Mouse (Mus musculus) mature B cell (primary cell): ENCODE results near the gene Sufu.

Experiments used
- in situ Hi-C: fragments of 300-500 bp; cut with MboI; formaldehyde crosslinking; loops from 2 replicates; pipeline ENCODE4 v1.14.3; 2019

The Sufu gene

DNA sequence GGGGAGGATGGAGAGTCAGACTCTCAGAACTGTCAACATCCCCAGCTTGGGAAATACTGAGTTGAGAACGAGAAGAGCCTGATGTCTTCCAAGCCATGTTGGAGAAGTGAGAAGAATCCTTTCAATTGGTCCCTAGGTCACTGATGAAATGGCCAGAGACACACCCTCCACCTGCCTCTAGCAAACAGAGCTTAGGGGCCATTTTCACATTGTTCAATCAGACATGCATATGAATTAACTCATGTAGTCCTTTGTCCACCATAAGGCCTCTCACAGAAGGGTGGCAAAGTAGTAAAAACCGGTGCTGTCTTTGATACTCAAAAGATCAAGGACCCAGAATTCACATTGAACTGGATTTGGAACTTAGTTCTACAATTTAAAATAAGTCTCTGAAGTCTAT lies 100.5 kb downstream of the Sufu start:
- in situ Hi-C loops, result no loop called here

- in situ Hi-C loops, result no loop called here
Observed at GRCm38 (mm10) chr19:46499539-46499835, 102.8 kb downstream of the Sufu start.

GRCm38 (mm10) chr19:46499836-46500580 lies 103.3 kb downstream of the Sufu start:
- in situ Hi-C loops, result no loop called here

- in situ Hi-C loops, result no loop called here
Observed at GRCm38 (mm10) chr19:46500581-46501341, 104.1 kb downstream of the Sufu start.

- in situ Hi-C loops, result no loop called here
Observed at GRCm38 (mm10) chr19:46501401-46502068, 104.8 kb downstream of the Sufu start, which contains the start of gene Trim8. TSS of gene Trim8 (plus strand) at chr19:46501702.

DNA sequence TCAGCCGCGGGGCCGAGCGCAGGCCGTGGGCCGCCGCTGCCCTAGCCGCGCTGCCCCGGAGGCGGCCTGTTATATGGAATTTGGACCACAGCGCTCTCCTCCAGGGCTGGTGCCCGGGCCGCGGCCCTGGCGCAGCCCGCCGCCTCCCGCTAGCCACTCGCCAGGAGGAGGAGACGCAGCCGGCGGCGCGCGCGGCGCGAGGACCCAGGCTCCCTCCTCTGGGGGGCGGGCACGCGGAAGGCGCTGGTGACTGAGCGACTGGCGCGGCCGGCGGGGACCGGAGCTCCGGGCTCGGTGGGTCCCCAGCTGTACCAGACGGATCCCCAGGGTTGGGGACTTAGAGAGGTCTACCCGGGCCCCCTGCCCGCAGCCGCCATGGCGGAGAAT lies 105.4 kb downstream of the Sufu start:
- in situ Hi-C loops, result no loop called here

DNA sequence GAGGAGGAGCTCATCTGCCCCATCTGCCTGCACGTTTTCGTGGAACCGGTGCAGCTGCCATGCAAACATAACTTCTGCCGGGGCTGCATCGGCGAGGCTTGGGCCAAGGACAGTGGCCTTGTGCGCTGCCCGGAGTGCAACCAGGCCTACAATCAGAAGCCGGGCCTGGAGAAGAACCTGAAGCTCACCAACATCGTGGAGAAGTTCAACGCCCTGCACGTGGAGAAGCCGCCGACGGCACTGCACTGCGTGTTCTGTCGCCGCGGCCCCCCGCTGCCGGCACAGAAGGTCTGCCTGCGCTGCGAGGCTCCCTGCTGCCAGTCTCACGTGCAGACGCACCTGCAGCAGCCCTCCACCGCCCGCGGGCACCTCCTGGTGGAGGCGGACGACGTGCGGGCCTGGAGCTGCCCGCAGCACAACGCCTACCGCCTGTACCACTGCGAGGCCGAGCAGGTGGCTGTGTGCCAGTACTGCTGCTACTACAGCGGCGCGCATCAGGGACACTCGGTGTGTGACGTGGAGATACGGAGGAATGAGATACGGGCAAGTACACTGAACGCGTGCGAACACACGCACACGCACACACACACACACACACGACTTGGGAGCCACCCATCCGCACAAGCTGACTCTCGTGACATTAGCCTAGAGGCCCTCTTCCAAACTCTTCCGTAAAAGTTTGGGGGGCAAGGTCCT lies 105.9 kb downstream of the Sufu start:
- in situ Hi-C loops, result no loop called here

- in situ Hi-C loops, result no loop called here
Observed at GRCm38 (mm10) chr19:46503351-46504084, 106.8 kb downstream of the Sufu start.

DNA sequence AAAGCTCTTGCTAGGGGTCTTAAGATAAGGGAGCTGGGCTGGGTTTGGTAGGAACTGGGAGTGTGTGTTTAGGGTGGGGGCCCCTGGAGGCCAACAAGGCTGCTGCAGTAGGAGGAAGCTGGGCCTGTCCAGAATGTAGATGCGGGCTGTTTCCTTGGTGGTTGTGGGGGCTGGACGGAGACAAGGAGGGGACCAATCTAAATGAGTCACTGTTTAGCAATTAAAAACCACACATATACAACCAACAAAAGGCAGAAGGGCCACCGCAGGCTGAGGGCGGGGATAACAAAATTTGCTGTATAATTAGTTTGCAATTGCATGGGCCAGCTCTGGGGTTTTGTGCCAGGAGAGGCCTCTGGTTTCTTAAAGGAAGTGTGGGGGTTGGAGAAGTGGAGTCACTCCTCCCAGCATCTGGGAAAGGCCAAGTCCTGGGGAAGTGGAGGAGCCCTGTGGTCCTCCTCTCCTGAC lies 107.4 kb downstream of the Sufu start:
- in situ Hi-C loops, result no loop called here

GRCm38 (mm10) chr19:46504822-46505417 lies 108.2 kb downstream of the Sufu start:
- in situ Hi-C loops, result no loop called here

GRCm38 (mm10) chr19:46505646-46506371 lies 109.1 kb downstream of the Sufu start:
- in situ Hi-C loops, result no loop called here

DNA sequence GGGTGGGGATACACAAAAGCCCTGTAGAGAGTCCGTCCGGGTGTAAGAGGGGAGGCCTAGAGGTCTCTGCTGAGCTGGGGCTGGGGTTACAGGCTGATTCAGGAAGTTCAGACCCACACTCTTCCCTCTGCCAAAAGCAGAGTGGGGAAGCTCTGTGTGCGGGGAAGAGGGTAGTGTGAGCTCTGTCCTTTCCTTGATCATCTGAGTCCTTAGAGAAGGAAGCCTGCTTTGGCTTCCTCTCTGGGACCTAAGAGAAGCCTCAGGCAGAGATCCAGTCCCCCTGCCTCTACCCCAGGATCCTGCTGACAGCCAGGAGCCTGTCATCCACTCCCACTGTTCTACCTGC lies 109.6 kb downstream of the Sufu start:
- in situ Hi-C loops, result no loop called here

DNA sequence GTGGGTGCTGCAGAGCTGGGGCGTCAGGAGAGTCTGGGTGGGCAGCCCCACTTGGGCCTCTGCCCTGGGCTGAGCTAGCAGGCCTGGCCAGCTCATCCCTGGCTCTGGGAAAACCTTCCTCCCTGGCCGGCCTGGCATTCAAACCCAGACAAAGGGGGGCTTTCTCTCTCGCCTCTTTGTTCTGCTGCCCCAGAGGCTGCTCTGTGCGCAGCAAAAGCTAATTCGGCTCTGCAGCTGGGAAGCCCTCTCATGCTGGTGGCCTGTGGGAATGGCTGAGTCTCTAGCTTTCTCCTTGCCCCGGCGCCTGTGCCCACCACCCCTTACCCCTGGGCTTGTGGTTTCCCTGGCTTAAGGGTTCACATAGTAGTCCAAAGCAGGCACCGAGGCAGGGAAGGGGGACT lies 110.5 kb downstream of the Sufu start:
- in situ Hi-C loops, result no loop called here

GRCm38 (mm10) chr19:46507806-46508205 lies 111.1 kb downstream of the Sufu start:
- in situ Hi-C loops, result no loop called here

- in situ Hi-C loops, result no loop called here
Observed at GRCm38 (mm10) chr19:46508738-46509137, 112.0 kb downstream of the Sufu start.

GRCm38 (mm10) chr19:46509202-46509601 lies 112.5 kb downstream of the Sufu start:
- in situ Hi-C loops, result no loop called here

DNA sequence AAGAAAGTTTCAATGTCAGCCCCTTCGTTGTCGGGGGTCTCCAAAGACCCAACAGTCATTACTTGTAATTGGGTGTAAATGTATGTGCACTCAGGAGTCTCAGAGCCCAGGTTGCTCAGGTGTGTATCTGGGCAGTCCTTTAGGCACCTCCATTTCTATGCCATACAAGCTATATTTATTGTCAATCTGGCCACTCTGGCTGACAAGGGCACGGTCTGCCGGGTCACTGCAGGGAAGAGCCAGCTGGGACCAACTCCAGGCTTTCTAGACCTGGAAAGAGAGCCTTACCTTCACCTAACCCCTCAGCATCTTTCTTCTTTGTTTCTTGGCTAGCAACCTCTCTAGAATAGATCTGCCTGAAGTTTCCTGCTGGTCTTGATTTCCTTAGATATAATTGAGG lies 113.0 kb downstream of the Sufu start:
- in situ Hi-C loops, result no loop called here

DNA sequence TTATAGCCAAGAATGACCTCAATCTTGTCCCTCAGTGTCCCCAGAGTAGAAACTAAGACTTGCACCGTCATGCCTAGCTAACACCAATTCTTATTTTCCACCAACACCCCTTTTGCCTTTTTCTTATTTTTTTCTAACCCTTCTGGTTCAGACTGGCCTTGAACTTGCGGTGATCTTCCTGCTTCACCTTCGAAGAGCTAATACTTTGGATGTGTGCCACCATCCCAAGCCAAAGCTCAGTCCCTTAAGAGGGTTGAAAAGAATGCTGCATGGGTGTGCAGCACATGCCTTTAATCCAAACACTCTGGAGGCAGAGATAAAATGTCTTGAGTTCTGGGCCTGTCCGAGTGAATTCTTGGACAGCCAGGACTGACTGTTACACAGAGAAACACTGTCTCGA lies 113.7 kb downstream of the Sufu start:
- in situ Hi-C loops, result no loop called here

DNA sequence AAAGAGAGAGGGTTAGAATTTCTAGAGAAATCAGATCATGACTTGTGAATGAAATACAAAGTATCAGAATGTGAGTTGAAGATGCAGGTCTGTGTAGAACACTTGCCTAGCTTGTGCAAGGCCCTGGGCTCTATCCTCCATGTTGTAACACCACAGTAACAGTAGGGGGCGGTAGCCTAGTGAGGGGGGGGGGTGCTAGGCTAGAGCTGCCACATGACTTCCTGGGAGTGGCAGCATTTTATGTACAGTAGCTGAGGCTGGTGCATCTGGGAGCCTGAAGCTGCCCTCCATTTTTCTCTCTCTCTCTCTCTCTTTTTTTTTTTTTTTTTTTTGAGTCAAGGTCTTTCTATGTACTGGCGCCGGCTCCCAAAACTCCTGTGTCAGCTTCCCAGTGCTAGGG lies 114.1 kb downstream of the Sufu start:
- in situ Hi-C loops, result no loop called here

DNA sequence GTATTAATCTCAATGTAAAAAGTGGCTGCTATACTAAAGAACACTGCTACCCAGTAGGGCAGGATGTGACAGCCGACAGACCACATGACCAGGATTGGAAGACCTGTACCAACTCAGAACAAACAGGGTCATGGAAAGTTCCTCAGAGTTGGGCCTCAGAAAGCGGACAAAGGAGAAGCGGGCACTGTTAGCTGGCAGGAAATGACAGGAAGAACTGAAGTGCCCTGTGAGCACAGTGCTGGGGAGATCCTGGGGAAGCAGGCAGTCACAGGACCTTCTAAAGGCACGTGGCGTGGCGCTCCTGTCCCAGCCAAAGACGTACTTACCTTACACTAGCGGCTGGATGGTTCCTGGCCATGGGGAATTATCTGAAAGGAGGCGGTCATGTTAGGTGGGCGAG lies 114.6 kb downstream of the Sufu start:
- in situ Hi-C loops, result no loop called here

- in situ Hi-C loops, result no loop called here
Observed at GRCm38 (mm10) chr19:46514387-46514786, 117.7 kb downstream of the Sufu start.
